Mouse (Mus musculus): ENCODE results near the gene Gnat1.

The Gnat1 gene

DNA sequence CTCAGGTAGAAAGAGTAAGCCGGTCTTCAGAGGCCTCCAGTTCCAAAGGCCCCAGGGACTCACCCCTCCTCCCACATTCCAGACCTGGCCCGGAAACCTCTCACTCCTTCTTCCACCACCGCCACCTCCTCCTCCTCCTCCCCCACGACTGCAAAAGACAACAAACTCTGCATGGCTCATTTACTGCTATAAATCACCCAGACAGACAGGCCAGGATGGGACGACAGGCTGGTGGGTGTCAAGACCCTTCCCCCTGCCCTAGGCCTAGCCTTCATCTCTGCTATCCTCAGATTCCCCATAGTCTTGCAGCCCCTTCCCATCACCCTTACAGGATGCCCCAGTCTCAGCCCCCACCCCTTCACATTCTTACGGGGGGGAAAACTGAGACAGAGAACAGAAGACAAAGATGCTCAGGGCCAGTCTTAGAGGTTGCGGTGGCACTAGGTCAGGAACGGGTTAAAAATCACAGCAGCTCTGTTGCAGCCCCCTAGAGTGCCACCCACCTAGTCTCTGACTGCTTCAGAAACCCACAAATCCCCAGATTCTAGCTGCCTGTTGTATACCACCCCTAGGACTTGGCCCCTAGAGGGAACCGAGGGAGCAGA is 20.0 kb upstream of the Gnat1 start:
- DNase-seq: no peak

DNA sequence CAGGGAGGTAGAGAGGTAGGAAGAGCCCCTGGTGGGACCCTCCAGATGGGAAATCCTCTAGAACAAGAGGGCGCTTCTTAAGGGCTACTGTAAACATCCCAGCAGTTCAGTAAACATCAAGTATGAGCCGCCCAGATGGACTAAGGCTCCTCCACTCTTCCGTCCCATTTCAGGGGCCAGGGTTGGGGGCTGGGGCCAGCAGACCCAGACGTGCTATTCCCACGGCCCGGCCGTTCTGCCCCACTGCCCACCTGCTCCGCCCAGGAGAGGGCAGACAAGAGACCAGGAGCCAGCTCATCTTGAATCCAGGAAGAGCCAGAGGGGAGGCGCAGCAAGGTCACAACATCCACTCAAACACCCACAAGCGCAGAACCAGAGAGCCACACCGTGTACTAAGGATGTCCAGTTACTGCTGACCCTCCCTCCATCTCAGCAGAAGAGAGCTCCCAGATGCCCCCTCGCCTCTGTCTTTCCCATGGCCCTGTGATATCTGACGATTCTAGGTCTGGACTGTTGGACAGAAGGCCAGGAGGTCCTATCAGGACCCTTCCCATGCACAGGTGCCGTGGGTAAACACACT is 19.2 kb upstream of the Gnat1 start:
- no peak for DNase-seq

DNA sequence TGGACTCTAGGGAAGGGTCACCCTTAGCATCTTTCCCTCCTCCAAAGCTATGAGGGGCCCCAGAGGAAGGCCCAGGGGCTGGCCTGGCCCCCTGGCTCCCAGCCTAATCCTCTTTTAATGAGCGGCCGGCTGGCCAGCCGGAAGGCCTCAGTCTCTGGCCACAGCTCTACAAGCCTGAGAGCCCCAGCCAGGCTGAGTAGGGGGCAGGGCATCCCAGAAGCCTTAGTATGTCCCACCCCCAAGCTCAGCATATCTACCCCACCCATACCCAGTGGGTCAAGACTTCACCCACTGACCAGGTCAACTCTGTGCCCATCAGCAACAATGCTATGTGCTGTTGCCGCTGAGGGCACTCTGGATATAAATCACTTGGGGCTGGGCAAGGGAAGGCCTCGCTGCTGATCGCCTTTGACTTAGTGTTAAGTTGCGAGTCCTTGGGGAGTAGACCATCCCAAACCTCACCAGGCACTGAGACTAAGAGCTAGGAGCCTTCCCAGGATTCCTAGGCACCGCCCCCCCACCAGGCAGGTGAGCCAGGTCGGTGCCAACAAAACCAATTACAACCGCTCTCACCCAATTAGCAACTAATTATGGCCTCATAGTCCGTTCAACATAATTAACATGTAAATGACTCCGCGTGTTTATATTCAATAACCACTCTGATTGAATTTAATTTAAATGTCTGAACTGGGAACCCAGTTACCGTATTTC is 18.5 kb upstream of the Gnat1 start:
- DNase-seq: no peak

DNA sequence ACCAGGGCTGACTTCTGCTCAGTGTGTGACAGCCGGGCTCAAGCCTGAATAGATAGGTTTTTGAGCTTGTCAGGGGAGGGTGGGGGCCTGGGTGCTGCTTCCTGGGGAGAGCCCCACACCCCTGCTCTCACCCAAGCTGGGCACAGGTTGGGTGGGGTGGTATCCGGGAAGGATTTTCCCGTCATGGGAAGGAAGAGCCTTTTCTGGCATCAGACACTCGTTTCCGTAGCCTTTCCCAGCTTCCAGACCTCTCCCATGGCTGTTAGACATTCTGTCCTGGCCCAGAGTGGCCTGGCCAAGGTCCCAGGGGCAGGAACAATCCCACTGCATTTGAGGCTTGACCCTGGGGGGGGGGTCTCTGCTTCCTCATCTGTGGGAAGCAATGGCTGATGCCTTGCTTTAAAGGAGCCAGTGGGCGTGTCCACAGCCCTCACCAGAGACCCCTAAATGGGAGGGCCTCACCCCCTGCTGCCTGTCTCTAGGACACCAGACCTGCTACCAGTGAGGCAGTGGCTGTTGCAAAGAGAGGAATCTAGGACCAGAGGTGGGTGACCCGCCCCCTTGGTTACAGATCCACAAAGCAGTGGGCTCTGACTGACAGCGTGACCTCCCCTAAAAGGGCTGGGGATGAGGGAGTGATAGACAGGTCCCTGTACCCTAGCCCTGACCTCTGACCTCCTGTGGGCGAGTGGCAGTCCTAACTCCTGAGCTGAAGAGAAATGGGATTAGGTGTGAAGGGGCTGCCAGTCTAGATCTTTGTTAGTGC is 17.5 kb upstream of the Gnat1 start:
- DNase-seq: no peak

DNA sequence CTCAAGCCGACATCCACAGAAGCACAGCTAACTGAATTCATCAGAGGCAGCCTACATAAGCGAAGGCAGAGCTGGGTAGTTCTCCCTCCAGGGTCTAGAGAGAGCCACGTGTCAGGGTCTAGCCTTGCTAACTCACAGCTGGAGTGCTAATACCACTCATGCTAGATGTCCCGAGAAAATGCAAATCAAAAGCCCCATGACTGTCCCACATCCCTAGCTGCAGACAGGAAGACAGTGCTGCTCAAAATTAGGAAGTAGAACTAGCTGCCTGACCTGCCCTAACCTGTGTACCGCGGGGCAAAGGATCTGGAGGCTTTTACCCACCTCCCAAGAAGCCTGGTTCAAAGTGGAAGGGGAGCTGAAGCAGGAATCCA is 16.6 kb upstream of the Gnat1 start:
- DNase-seq: no peak

DNA sequence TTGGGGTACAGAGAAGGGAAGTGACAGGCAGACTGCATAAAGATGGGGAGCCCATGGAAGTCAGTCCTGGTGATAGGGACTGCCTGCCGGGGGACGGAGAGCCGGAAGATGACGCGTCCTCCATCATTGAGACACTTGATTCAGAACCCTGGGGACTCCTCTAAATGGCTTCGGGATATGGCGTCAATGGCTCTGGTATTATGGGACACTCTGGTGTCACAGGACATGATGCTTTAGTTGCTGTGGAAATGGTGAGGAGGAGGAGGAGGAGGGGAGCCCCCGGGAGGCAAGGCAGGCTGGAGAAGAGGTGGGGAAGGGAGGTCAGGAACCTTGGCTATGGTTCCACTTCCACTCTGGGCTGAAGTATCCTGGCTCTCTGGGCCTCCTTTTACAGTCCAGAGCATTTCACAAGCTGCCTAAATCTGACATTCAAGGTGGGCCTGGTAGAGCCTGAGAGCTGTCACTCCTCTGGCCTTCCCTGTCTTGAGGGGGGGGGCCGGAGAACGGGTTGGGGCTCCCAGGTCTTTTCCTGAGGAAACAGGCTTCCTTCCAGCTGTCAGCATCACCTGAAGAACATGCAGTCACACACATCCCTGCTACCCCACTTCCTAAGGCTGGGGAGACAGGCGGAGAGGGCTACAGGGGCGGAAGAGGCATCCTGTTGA is 16.1 kb upstream of the Gnat1 start:
- no peak for DNase-seq

DNA sequence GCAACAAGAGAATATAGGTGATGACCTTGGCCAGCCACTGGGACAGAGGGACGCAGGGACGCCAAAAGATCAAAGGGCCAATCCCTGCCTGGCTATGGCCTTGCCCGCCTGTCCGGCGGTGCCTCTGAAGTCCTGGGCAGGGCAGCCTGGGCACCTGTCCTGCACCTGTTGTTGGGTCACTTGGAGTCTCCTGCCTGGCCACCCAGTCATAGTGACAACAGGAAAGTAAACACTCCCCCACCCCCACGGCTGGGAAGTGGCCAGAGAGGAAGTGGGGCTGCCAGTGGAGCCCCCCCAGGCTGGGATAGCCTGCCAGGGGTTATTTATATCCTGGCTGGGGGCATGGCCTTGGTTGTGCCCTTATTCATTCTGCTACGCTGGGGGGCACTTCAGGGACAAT is 15.1 kb upstream of the Gnat1 start:
- DNase-seq: no peak

DNA sequence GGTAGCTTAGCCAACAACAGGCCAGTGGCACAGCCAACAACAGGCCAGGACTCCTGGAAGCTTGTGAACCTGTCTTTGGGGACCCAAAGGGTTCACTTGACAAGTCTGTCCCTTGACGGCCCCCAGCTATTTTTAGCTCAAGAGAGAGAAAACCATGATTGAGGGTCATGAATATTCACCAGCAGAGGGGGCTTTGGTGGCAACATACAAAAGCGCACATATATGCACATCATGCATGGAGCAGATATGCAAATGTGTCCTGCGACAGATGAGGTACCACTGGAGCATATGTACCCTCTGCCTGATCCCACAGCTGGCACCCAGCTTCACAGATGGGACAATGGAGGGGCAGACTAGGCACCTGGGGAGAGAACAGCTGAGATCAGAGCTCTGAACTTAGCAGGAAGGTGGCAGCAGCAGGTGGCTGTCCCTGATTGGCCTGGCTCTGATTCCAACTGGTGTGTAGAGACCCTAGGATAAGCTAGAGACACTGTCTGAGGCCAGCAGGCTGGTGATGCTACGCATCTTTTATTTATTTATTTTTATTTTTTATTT is 14.0 kb upstream of the Gnat1 start:
- DNase-seq: no peak

DNA sequence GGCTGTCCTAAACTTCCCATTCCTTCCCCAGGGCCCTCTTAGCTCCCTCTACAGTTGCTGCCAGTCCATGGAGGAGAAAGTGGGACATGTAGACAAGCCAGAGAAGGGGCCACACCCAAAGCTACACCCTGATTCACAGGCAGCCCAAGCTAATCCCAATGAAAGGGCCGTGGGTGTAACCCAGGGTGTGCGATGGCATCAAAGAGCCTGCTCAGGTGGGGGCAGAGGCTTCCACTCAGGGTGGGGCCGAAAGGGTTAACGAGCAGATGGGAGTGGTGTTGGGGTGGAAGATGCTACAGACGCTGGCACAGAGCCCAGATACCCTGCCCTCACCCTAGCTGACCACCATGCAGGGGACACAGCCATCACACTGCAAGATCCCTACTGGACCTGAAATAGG is 13.3 kb upstream of the Gnat1 start:
- no peak for DNase-seq

DNA sequence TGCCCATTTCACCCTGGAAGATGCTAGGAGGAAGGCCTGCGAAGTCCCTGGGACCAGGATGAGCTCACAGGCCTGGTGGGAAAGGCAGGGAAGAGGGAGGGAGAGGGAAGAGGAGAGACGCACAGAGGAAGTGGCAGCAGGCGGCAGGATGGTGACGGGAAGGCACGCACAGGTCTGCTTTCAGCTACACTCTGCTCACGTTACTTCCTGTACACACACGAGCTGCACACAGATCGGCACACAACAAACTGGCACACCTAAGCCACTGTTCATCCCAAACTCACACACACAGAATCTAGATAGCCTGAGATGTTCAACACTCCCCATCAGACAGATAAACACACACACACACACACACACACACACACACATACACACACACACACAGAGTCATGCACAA is 10.9 kb upstream of the Gnat1 start:
- no peak for DNase-seq

DNA sequence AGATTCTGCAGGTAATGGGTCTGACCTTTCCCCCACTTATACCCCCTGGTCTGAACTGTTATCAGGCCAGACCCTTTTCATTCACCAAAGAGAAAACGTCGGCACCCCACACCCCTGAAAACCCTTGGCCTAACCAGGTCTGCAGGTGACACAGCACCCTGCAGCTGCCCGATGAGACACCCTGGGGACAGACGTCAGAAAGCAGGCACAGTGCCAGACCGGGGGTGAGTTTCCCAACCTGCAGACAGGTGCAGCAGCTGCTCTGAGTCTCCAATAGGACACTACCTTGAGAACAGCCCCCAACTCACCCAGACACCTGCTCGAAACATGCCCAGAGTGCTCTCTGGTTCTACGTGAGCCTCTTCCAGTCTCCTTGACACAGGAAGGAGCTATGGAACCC is 9.4 kb upstream of the Gnat1 start:
- no peak for DNase-seq

DNA sequence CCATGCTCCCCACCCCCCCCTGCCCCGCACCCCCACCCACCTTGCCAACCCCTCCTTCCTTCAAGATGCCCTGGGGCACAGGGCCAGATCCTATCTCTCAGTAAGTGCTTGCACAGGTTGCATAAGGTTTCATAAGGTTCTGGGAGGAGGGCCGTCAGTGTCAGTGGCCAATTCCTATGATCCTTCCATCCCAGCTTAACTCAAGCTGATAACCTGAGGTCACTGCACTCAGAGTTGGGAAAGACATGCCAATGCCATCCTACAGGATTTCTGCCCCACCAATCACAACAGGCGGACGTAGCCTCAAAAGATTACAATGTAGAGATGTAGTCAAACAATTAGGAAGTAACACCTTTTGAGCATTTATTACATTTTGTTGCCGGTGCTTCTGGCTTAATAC is 8.9 kb upstream of the Gnat1 start:
- no peak for DNase-seq

DNA sequence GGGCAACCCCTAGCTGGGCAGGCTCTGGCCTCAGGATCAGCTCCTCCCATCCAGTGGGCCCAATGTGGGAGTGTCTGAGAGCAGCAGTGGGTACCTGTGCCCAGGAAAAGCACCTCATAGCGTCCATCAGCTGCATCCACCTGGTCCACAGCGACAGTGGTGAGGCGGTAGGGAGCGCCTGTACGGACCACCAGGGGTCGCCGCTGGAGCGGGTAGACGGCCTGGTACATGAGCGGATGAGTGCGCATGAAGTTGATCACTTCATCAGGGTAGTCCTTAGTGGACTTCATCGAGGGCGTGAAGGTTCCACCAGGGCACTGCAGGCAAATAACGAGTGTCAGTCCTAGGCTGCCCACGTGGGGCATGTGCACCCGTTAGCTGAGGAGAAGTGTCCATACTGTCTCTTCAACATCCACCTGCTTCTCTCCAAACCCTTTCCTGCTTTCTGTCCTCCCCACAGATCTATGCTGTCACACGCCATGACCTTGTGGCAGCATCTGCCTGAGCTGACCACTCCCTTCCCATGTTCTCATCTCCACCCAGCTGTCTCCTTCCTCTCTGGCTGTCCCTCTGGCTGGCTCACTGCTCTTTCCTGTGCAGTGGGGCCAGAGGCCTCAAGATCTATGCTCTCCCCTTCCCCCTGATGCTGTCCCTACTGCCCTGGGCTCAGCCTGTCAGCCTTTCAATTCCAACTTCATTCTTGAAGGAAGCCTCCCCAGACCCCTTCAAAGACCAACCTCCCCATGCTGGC is 5.9 kb upstream of the Gnat1 start:
- DNase-seq: no peak

DNA sequence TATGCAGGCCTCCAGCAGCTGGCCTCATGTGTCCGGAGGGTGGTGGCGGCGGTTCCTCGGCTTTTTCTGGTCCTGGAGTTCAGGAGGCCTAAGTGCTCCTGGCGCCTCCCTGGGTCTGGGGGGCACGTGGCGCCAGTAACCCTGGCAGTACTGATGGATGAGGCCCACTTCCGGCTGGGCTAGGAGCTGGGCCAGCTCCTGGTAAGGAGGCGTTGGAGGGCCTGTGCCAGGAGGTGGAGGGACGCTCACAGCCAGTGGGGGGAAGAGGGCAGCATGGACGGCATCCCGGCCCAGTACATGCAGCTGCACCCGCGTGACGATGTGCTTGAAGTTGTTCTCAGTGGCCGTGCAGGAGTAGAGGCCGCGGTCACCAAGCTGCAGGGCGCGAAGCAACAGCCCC is 2.9 kb upstream of the Gnat1 start:
- no peak for DNase-seq

DNA sequence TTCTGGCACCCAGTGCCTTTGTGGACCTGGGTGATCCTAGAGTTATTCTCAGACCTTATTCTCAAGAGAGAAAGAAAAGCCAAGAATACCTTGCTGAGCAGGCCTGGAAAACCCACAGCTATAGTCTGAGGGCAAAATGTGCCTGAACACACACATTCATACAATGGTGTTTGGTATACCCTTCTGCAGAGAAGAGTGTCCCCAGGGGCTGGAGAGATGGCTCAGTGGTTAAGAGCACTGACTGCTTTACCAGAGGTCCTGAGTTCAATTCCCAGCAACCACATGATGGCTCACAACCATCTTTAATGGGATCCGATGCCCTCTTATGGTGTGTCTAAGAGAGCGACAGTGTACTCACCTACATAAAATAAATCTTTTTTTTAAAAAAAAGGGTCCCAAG is 651 bp downstream of the Gnat1 start:
- no peak for DNase-seq

DNA sequence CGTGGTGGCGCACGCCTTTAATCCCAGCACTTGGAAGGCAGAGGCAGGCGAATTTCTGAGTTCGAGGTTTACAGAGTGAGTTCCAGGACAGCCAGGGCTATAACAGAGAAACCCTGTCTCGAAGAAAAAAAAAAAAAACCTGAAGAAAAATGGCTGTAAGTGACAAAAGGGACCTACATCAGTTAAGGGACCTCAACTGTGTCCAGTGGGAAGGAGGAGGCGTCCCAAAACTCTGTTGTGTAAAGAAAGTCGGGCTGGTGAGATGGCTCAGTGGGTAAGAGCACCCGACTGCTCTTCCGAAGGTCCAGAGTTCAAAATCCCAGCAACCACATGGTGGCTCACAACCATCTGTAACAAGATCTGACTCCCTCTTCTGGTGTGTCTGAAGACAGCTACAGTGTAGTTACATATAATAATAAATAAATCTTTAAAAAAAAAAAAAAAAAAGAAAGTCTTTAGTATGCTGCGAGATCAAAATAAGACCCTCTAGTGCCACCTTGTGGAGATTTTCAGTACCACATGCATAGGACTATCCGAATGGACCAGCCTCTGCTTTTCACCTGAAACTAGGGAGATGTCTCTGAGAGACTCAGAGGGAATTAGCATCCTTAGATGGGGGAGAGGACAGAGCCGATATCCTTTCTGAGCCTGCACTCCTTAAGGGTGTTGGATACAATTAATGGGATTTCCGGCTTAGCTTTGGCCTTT is 1.5 kb downstream of the Gnat1 start:
- peak; percentile 69 for DNase-seq

DNA sequence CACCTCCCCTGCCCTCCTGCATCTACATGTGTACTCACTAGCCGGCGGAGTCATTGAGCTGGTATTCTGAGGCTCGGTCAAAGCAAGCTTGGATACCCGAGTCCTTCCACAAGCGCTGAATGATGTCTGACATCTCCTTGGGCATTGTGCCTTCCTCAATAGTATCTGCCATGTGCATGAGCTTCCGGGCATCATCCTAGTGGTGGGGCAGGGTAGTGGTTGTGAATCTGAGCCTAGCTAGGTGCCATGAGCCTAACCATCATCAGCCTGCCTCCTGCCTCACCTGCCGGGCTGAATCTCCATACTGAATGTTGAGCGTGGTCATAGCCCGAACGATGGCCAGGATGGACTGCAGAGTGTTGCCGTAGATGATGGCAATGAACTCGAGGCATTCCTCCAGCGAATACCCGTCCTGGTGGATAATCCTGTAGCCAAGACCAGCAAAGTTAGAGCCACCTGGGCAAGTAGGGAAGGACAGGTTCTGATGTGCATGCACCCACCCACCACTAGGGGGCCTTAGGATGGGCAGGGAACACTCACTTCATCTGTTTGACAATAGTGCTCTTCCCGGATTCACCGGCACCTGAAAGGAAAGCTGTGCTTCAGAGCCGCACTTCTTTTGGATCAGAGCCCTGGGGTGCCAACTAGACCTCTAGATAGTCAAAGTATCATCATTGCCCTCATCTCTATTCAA is 2.3 kb downstream of the Gnat1 start:
- peak; percentile 52 for DNase-seq

DNA sequence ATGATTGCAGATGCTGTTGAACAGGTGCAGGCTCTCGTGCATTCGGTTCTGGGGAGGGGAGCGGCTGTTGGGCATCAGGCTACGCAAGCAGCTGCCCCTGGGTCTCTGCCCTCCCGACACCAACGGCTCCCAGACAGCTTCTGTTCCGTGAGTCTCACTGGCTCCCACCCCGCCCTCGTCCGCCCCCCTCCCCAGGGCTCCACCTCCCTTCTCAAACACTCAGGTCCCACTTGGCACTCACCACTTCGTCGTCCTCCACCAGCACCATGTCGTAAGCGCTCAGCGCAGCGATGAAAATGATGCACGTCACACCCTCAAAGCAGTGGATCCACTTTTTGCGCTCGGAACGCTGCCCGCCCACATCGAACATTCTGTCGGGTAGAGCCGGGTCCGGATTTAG is 3.2 kb downstream of the Gnat1 start:
- DNase-seq: no peak

DNA sequence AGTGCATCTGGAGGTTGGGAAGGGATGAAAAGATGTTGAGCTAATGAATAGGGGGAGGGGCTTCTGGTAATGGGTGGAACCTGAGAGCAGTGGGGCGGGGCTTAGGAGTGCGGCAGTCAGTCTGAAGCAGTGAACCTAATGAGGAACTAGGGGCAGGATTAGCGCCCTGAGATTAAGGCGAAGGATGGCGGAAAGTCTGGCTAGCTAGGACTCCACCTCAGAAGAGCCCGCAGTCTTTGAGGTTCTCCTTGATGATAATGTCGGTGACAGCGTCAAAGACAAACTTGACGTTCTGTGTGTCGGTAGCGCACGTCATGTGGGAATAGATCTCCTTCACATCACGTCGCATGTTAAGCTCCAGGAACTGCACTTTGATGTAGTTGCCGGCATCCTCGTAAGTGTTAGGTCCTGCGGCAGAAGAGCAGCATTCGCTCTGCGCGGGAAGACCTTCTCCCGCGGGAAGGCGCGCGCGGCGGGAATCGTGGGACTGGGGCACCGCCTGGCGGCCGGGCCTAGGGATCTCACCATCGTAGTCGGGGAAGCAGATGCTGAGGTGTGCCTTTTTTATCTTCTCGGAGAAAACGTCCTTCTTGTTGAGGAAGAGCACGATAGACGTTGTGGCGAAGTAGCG is 3.7 kb downstream of the Gnat1 start:
- peak; percentile 43 for DNase-seq

DNA sequence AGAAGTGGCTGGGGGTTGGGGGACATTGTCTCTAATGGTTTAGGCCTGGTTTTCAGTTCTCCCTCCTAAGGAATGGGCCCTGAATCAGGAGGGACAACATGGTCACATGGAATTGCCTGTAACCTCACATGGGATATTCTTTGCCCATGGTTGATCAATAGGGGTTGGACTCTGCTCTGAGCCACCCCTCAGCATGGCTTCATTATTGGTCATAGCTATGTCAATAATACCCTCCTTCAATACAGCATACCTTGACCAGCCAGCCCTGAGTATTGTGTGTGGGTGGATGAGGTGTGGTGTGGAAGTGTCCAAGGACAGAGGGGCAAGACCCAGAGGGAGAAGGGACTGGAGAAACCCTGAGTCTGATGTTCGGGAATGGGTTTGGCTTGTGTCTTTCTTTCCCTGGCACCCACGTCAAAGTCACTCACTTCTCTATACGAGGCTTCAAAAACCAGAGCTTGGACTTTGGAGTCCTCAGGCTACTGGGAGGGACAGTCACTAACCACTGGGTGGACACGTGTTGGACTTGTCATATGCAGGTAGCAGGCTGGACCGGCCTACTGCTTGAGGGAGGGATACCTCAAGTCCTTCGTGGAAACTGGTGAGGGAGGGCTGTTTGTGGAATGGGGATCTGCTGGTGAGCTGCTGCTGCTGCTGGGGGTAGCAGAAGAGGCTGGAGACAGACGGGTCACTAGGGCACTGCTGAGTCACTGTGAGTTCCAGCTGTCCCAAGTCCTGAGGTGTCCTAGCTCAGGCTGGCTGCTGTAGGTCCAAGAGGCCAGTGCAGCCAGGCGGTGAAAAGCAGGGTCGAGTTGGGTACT is 4.7 kb downstream of the Gnat1 start:
- no peak for DNase-seq

Data from cerebellum, adult 11 months (tissue).